ENCODE assay signal across 1 mouse cellular context in genomic region chr17:45568990-45569389, GRCm38 (mm10).
TF ChIP-seq lines count a peak whose summit lies in the region.

No protein-coding gene starts in this region.

TF ChIP-seq in MEL, 35 proteins besides CTCF, POLR2A, EP300 and RAD21:
- TF ChIP-seq MYC (IDR thresholded peaks at IDR 0.05; ENCODE audit: low read depth, low read length) (peak; percentile 73; the same call in 1 of the 2 replicates), MXI1 (IDR thresholded peaks at IDR 0.05; ENCODE audit: low read depth, low read length) (no peak)
